Mouse (Mus musculus) myocyte (in vitro differentiated cells): ENCODE data around the gene Akr1b8.

Experiments
- E2F4 ChIP-seq: IDR thresholded peaks from one replicate; pipeline ENCODE4 v1.6.1; 2011; ENCODE audit warnings: mild to moderate bottlenecking, control low read depth, moderate library complexity; ENCODE audit not compliant: insufficient read depth
- POLR2A ChIP-seq: IDR thresholded peaks from one replicate; pipeline ENCODE4 v1.6.1; 2011; ENCODE audit warnings: low read depth, mild to moderate bottlenecking, control low read depth, moderate library complexity; ENCODE audit not compliant: insufficient read length
- POLR2AphosphoS2 ChIP-seq: IDR thresholded peaks from one replicate; pipeline ENCODE4 v1.6.1; 2011; ENCODE audit warnings: low read depth, control low read depth; ENCODE audit not compliant: insufficient read length
- TCF12 ChIP-seq: IDR thresholded peaks from one replicate; pipeline ENCODE4 v1.6.1; 2011; ENCODE audit warnings: mild to moderate bottlenecking, control low read depth; ENCODE audit not compliant: poor library complexity, insufficient read depth, severe bottlenecking

DNA sequence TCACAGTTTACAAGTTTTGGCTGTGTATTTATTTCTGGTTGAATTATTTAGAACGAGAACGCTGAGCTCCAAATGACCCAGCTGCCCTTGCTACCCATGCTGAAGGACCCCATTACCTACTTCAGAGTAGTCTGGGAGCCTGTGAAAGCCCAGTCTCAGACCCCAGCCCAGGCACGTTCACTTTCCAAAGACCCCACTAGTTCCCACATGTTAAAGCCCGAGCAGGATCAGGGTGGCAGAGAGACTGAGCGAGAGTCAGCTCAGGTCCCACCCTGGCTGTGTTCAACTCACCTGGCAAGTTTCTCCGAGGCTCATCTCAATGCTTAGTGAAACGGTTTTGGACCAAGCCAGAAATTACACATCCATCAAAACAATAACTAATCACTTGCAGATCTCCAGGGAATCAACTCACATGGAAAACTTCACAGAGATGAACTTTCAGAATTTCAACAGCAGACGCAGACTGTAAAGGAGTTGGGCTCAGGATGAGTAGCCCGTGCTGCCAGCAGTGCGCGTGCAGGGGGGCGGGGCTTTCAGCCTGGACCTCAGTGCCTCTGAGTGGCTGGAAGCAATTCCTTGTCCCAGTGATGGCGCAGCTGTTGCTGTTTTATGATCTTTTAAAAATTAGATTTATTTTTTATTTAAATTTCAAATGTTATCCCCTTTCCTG, 30.9 kb downstream of the Akr1b8 start:
- TF ChIP-seq POLR2AphosphoS2 (no peak), POLR2A (no peak), TCF12 (no peak), E2F4 (no peak)
